Mouse (Mus musculus) adrenal gland, postnatal 10 days (tissue): Measurements from ENCODE around the gene Ap1m2. TPM values are rescaled to one million over a fixed set of nuclear protein-coding genes. Genes with fewer than 3 reads are reported as not detected.
"Not testable (repeated sequence)": the region's sequence is repeated elsewhere in the genome, so short reads cannot be mapped to it uniquely, and the experiment has no call there.

Experiments used
- DNase-seq: peaks from one replicate; pipeline ENCODE4 v3.0.0; 2021; ENCODE audit warnings: mixed read lengths
- total RNA-seq, 2 experiments: library from RNA; stranded (reverse); gene quantifications; 2 replicates each; pipeline ENCODE4 v1.2.3; 2021

Ap1m2 gene
- total RNA-seq, 2 experiments from 2014 or later, result 0.15 TPM; not detected in 1

GRCm38 (mm10) chr9:21288404-21289336, 23.5 kb downstream of the Ap1m2 start:
- peak; percentile 51 for DNase-seq

GRCm38 (mm10) chr9:21287571-21288402, 24.4 kb downstream of the Ap1m2 start, which contains the start of gene Kri1:
Gene Kri1, minus strand, starts transcription at chr9:21287969.
- DNase-seq, result peak; percentile 98

GRCm38 (mm10) chr9:21286753-21287152, 25.4 kb downstream of the Ap1m2 start:
- no peak for DNase-seq

- no peak for DNase-seq
Observed at GRCm38 (mm10) chr9:21283994-21284393, 28.1 kb downstream of the Ap1m2 start.

GRCm38 (mm10) chr9:21283591-21283990, 28.5 kb downstream of the Ap1m2 start:
- DNase-seq, result no peak

- peak; percentile 72 for DNase-seq
Observed at GRCm38 (mm10) chr9:21277776-21278175, 34.4 kb downstream of the Ap1m2 start.

GRCm38 (mm10) chr9:21276307-21276706, 35.8 kb downstream of the Ap1m2 start:
- no peak for DNase-seq

GRCm38 (mm10) chr9:21275727-21276126, 36.4 kb downstream of the Ap1m2 start:
- no peak for DNase-seq

GRCm38 (mm10) chr9:21275013-21275710, 37.0 kb downstream of the Ap1m2 start:
- no peak for DNase-seq

GRCm38 (mm10) chr9:21274336-21274735, 37.8 kb downstream of the Ap1m2 start:
- DNase-seq, result no peak

GRCm38 (mm10) chr9:21273520-21274228, 38.5 kb downstream of the Ap1m2 start:
- DNase-seq, result peak; percentile 44

GRCm38 (mm10) chr9:21273094-21273493, 39.0 kb downstream of the Ap1m2 start:
- no peak for DNase-seq

- DNase-seq, result no peak
Observed at GRCm38 (mm10) chr9:21272391-21272790, 39.7 kb downstream of the Ap1m2 start.

- not testable (repeated sequence) for DNase-seq
Observed at GRCm38 (mm10) chr9:21269590-21269989, 42.5 kb downstream of the Ap1m2 start.

- DNase-seq, result no peak
Observed at GRCm38 (mm10) chr9:21268305-21268704, 43.8 kb downstream of the Ap1m2 start.

GRCm38 (mm10) chr9:21266889-21267288, 45.2 kb downstream of the Ap1m2 start:
- DNase-seq, result no peak

- DNase-seq, result no peak
Observed at GRCm38 (mm10) chr9:21265611-21266010, 46.5 kb downstream of the Ap1m2 start.

- peak; percentile 99 for DNase-seq
Observed at GRCm38 (mm10) chr9:21265000-21265561, 47.1 kb downstream of the Ap1m2 start, which contains the start of gene Atg4d. Gene Atg4d, plus strand, starts transcription at chr9:21265293.

GRCm38 (mm10) chr9:21264272-21264999, 47.7 kb downstream of the Ap1m2 start:
- no peak for DNase-seq

GRCm38 (mm10) chr9:21261831-21262230, 50.3 kb downstream of the Ap1m2 start:
- no peak for DNase-seq
